Mouse (Mus musculus): ENCODE results near the gene Aebp1. TPM values are rescaled to one million over a fixed set of nuclear protein-coding genes. Genes with fewer than 3 reads are reported as not detected.

Gene Aebp1
- polyA plus RNA-seq, 1 experiment from 2014 or later, result 32.5 TPM

DNA sequence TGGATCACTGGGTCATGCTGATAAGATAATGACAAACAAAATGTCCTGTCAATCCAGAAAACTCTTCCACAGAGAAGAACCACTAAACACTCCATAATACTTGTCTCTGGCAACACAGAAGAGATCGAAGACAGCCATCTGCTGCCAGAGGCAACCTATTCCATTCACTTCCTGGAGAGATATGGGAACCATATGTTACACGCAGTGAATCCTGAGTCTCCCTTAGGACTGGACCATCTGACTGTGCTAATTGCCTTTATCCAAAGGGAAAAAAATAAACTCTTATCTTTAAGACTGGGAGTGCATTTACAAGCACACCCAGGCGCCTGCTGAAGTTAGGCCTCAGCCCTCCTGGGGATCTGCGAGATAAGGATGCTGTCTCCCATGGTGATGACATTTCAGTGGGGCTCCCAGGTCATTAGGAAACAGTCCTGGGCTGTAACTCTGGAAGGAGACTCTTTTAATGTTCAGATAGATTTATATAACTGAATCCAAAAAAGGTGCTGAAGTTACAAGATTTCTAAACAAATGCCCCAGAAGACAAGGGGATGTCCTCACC, 31.1 kb downstream of the Aebp1 start:
- Histone ChIP-seq H3K27me3 (ENCODE audit: insufficient read depth, low read length) (no peaks in the 10 kb centered on the region), H3K4me2 (no peak overlapping the region), H3K4me1 (ENCODE audit: insufficient read depth) (peaks cover 5% of the 10 kb centered on the region), H3K27ac (ENCODE audit: low read depth) (no peak overlapping the region), H3K9ac (no peak overlapping the region), H3K9me3 (ENCODE audit: low read depth, low read length) (no peaks in the 10 kb centered on the region), H3K4me3 (ENCODE audit: low read depth, low read length) (no peak overlapping the region), H3K36me3 (ENCODE audit: insufficient read depth) (no peaks in the 10 kb centered on the region)
- TF ChIP-seq CTCF (IDR thresholded peaks at IDR 0.05; ENCODE audit: low read depth), result no peak
- WGBS, result 28% methylated on average over 4 of the region's 4 CpGs
- ATAC-seq (ENCODE audit: insufficient read depth), result no peak
- no peak for DNase-seq

DNA sequence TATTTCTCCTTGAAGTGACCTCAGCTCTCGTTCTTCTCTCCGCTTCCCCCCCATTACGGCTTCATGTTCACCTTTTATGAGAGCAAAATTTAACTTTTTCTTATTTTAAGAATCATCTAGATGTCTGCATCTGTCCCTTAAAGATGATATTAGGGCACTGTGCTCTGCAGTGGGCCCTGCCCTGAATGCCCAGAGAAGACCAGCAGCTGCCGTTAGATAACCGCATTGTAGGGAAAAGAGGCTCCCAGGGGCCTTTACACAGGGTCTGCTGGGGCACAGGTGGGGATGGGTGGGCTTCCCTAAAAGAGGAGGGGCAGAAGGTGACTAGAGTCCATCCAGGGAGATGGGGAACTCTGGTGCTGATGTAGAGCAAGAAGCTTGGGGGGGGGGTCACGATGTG, 32.1 kb downstream of the Aebp1 start:
- H3K27ac ChIP-seq (ENCODE audit: low read depth), result no peak overlapping the region
- 62% methylated on average over 6 of the region's 6 CpGs for WGBS

GRCm38 (mm10) chr11:5897230-5897629, 35.5 kb downstream of the Aebp1 start:
- ATAC-seq (ENCODE audit: insufficient read depth) (no peak), DNase-seq (no peak)
- Histone ChIP-seq H3K9ac (peak overlapping the region; percentile 40; the same call in 1 of the 2 replicates), H3K9me3 (ENCODE audit: low read depth, low read length) (no peaks in the 10 kb centered on the region), H3K27ac (ENCODE audit: low read depth) (peak overlapping the region; percentile 7), H3K36me3 (ENCODE audit: insufficient read depth) (no peaks in the 10 kb centered on the region), H3K27me3 (ENCODE audit: insufficient read depth, low read length) (no peaks in the 10 kb centered on the region), H3K4me2 (peak overlapping the region; percentile 40; the same call in 1 of the 2 replicates), H3K4me3 (ENCODE audit: low read depth, low read length) (peak overlapping the region; percentile 17), H3K4me1 (ENCODE audit: insufficient read depth) (peaks cover 16% of the 10 kb centered on the region; the same call in 1 of the 2 replicates)
- WGBS, result 13% methylated on average over 16 of the region's 16 CpGs
- TF ChIP-seq CTCF (IDR thresholded peaks at IDR 0.05; ENCODE audit: low read depth), result no peak

More for the DNA sequence above, 32.1 kb downstream of the Aebp1 start:
- Histone ChIP-seq H3K4me3 (ENCODE audit: low read depth, low read length) (no peak overlapping the region), H3K4me1 (ENCODE audit: insufficient read depth) (peaks cover 7% of the 10 kb centered on the region), H3K36me3 (ENCODE audit: insufficient read depth) (no peaks in the 10 kb centered on the region), H3K4me2 (no peak overlapping the region), H3K9ac (no peak overlapping the region), H3K9me3 (ENCODE audit: low read depth, low read length) (no peaks in the 10 kb centered on the region), H3K27me3 (ENCODE audit: insufficient read depth, low read length) (no peaks in the 10 kb centered on the region)
- TF ChIP-seq CTCF (IDR thresholded peaks at IDR 0.05; ENCODE audit: low read depth), result no peak
- no peak for DNase-seq
- ATAC-seq (ENCODE audit: insufficient read depth), result no peak

- 25% methylated on average over 10 of the region's 10 CpGs for WGBS
These were observed 36.1 kb downstream of the Aebp1 start for GRCm38 (mm10) chr11:5897839-5898238.

DNA sequence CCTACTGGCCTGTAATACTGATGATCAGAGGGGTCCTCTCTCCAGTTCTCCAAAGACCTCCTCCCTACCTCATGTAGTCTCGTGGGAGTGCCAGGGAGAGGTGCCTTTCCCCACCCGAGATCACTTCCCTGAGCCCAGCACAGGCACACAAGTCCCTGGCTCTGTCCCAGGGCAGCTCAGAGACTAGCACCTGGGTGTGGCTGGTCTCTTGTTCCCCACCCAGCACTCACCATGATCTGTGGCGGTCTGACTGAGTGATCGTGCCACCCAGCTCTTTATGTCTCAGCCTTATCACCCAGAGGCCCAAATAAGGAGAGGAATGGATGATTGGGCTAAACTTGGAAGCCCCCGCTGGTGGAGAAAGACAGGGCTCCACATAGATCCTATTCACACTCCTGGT, 36.8 kb downstream of the Aebp1 start, which contains the start of gene Myl7:
Gene Myl7 (minus strand): TSS at position 252 of the 400 bp plus-strand sequence.
- no peaks in the 10 kb centered on the region for H3K9me3 ChIP-seq (ENCODE audit: low read depth, low read length)
- H3K27me3 ChIP-seq (ENCODE audit: insufficient read depth, low read length), result no peaks in the 10 kb centered on the region
- DNase-seq (no peak), ATAC-seq (ENCODE audit: insufficient read depth) (no peak)
- H3K9ac ChIP-seq, result peak within 1 kb of the TSS; percentile 40; the same call in 1 of the 2 replicates
- peaks cover 17% of the 10 kb centered on the region; the same call in 1 of the 2 replicates for H3K4me1 ChIP-seq (ENCODE audit: insufficient read depth)
- TF ChIP-seq CTCF (IDR thresholded peaks at IDR 0.05; ENCODE audit: low read depth), result no peak
- peak within 1 kb of the TSS; percentile 40 for H3K4me2 ChIP-seq
- no peaks in the 10 kb centered on the region for H3K36me3 ChIP-seq (ENCODE audit: insufficient read depth)
- H3K27ac ChIP-seq (ENCODE audit: low read depth), result peak within 1 kb of the TSS; percentile 7
- 45% methylated on average over 5 of the region's 5 CpGs for WGBS
- H3K4me3 ChIP-seq (ENCODE audit: low read depth, low read length), result peak within 1 kb of the TSS; percentile 17

More at GRCm38 (mm10) chr11:5897839-5898238, 36.1 kb downstream of the Aebp1 start:
- H3K9ac ChIP-seq, result peak overlapping the region; percentile 40; the same call in 1 of the 2 replicates
- no peak for TF ChIP-seq CTCF (IDR thresholded peaks at IDR 0.05; ENCODE audit: low read depth)
- peak overlapping the region; percentile 7 for H3K27ac ChIP-seq (ENCODE audit: low read depth)
- ATAC-seq (ENCODE audit: insufficient read depth), result no peak
- no peaks in the 10 kb centered on the region for H3K9me3 ChIP-seq (ENCODE audit: low read depth, low read length)
- no peak for DNase-seq
- peaks cover 17% of the 10 kb centered on the region; the same call in 1 of the 2 replicates for H3K4me1 ChIP-seq (ENCODE audit: insufficient read depth)
- H3K4me2 ChIP-seq, result peak overlapping the region; percentile 40
- H3K27me3 ChIP-seq (ENCODE audit: insufficient read depth, low read length), result no peaks in the 10 kb centered on the region
- H3K4me3 ChIP-seq (ENCODE audit: low read depth, low read length), result peak overlapping the region; percentile 17
- no peaks in the 10 kb centered on the region for H3K36me3 ChIP-seq (ENCODE audit: insufficient read depth)

DNA sequence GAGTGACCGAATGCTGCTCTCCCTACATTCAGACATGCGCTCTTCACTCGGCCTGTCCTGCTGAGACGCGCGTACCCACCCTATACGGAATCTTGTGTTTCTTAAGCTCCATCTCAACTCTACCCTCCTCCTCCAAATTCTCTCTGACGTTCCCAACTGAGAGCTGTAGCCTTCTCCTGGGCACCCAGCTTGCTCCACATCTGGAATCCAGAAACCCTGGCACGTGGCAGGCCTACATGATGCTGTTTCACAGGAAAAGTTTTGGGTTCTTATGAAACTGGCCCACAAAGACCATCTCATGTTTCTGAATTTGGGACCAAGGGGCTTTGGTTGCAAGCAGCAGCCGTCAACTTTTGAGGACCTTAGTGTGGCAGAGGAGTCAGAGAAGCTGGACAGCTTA, 37.5 kb downstream of the Aebp1 start:
- H3K27me3 ChIP-seq (ENCODE audit: insufficient read depth, low read length), result no peaks in the 10 kb centered on the region
- H3K4me1 ChIP-seq (ENCODE audit: insufficient read depth), result peaks cover 17% of the 10 kb centered on the region; the same call in 1 of the 2 replicates
- ATAC-seq (ENCODE audit: insufficient read depth), result no peak
- H3K36me3 ChIP-seq (ENCODE audit: insufficient read depth), result no peaks in the 10 kb centered on the region
- no peak overlapping the region for H3K9ac ChIP-seq
- TF ChIP-seq CTCF (IDR thresholded peaks at IDR 0.05; ENCODE audit: low read depth), result no peak
- H3K9me3 ChIP-seq (ENCODE audit: low read depth, low read length), result no peaks in the 10 kb centered on the region
- no peak overlapping the region for H3K27ac ChIP-seq (ENCODE audit: low read depth)
- whole genome bisulfite sequencing, result 92% methylated on average over 10 of the region's 10 CpGs
- DNase-seq, result no peak
- no peak overlapping the region for H3K4me2 ChIP-seq
- no peak overlapping the region for H3K4me3 ChIP-seq (ENCODE audit: low read depth, low read length)

GRCm38 (mm10) chr11:5901320-5901719, 39.6 kb downstream of the Aebp1 start:
- H3K4me2 ChIP-seq, result peak overlapping the region; percentile 72
- 14% methylated on average over 3 of the region's 3 CpGs for WGBS
- no peaks in the 10 kb centered on the region for H3K9me3 ChIP-seq (ENCODE audit: low read depth, low read length)
- H3K4me3 ChIP-seq (ENCODE audit: low read depth, low read length), result peak overlapping the region; percentile 37
- peaks cover 17% of the 10 kb centered on the region; the same call in 1 of the 2 replicates for H3K4me1 ChIP-seq (ENCODE audit: insufficient read depth)
- H3K36me3 ChIP-seq (ENCODE audit: insufficient read depth), result no peaks in the 10 kb centered on the region
- H3K27ac ChIP-seq (ENCODE audit: low read depth), result no peak overlapping the region; the same call in 1 of the 2 replicates
- H3K9ac ChIP-seq, result peak overlapping the region; percentile 58
- TF ChIP-seq CTCF (IDR thresholded peaks at IDR 0.05; ENCODE audit: low read depth), result no peak
- no peaks in the 10 kb centered on the region for H3K27me3 ChIP-seq (ENCODE audit: insufficient read depth, low read length)
- 0 out of 2 replicates have a peak, but pooled peaks have one; percentile 2 for ATAC-seq (ENCODE audit: insufficient read depth)
- no peak for DNase-seq

All from lung, embryonic 14.5 days (tissue).